Mouse (Mus musculus): ENCODE data around the gene Rad54l. TPM values are rescaled to one million over a fixed set of nuclear protein-coding genes. Genes with fewer than 3 reads are reported as not detected.
A peak's percentile ranks its signal among the peaks of the same experiment; 100 is the strongest.

Gene Rad54l
- polyA plus RNA-seq, 1 experiment from 2014 or later = 47.0 TPM

- Histone ChIP-seq H3K4me1 (no peaks in the 10 kb centered on the region), H3K36me3 (peaks cover 75% of the 10 kb centered on the region), H3K4me2 (replicated peaks) (no peak overlapping the region), H3K27ac (no peak overlapping the region), H3K9me3 (no peaks in the 10 kb centered on the region), H3K4me3 (no peak overlapping the region), H3K9ac (no peak overlapping the region), H3K27me3 (no peaks in the 10 kb centered on the region)
- WGBS = 90% methylated on average over 23 of the region's 23 CpGs
- ATAC-seq (ENCODE audit: insufficient number of reproducible peaks, insufficient read depth, low FRiP score, low TSS enrichment) = no peak
Observed at GRCm38 (mm10) chr4:116088510-116089249, 34.8 kb downstream of the Rad54l start.

- ATAC-seq (ENCODE audit: insufficient number of reproducible peaks, insufficient read depth, low FRiP score, low TSS enrichment) = no peak
- peak overlapping the region; percentile 91 for H3K4me3 ChIP-seq
- no peaks in the 10 kb centered on the region for H3K27me3 ChIP-seq
- H3K36me3 ChIP-seq = peaks cover 29% of the 10 kb centered on the region
- H3K4me1 ChIP-seq = peaks cover 28% of the 10 kb centered on the region
- H3K9me3 ChIP-seq = no peaks in the 10 kb centered on the region
- peak overlapping the region; percentile 87 for H3K4me2 ChIP-seq (replicated peaks)
- peak overlapping the region; percentile 97 for H3K9ac ChIP-seq
- H3K27ac ChIP-seq = peak overlapping the region; percentile 98
- 64% methylated on average over 3 of the region's 3 CpGs for WGBS
Observed at GRCm38 (mm10) chr4:116077240-116078095, 46.0 kb downstream of the Rad54l start.

- WGBS = 4% methylated on average over 37 of the region's 37 CpGs
- peak overlapping the region; percentile 91 for H3K4me3 ChIP-seq
- H3K4me2 ChIP-seq (replicated peaks) = peak overlapping the region; percentile 87
- peaks cover 22% of the 10 kb centered on the region for H3K36me3 ChIP-seq
- no peaks in the 10 kb centered on the region for H3K27me3 ChIP-seq
- peak; percentile 44; the same call in 1 of the 2 replicates for ATAC-seq (ENCODE audit: insufficient number of reproducible peaks, insufficient read depth, low FRiP score, low TSS enrichment)
- H3K9me3 ChIP-seq = no peaks in the 10 kb centered on the region
- peak overlapping the region; percentile 98 for H3K27ac ChIP-seq
- peaks cover 28% of the 10 kb centered on the region for H3K4me1 ChIP-seq
- peak overlapping the region; percentile 97 for H3K9ac ChIP-seq
Observed at GRCm38 (mm10) chr4:116076369-116077231, 46.9 kb downstream of the Rad54l start.

GRCm38 (mm10) chr4:116075631-116076368 lies 47.7 kb downstream of the Rad54l start:
- Histone ChIP-seq H3K4me1 (peaks cover 28% of the 10 kb centered on the region), H3K27ac (peak overlapping the region; percentile 98), H3K4me2 (replicated peaks) (peak overlapping the region; percentile 87), H3K9me3 (no peaks in the 10 kb centered on the region), H3K4me3 (peak overlapping the region; percentile 91), H3K9ac (peak overlapping the region; percentile 97), H3K36me3 (peaks cover 14% of the 10 kb centered on the region), H3K27me3 (no peaks in the 10 kb centered on the region)
- peak; percentile 74 for ATAC-seq (ENCODE audit: insufficient number of reproducible peaks, insufficient read depth, low FRiP score, low TSS enrichment)
- whole genome bisulfite sequencing = under 1% methylated on average over 69 of the region's 77 CpGs

- no peaks in the 10 kb centered on the region for H3K27me3 ChIP-seq
- WGBS = under 1% methylated on average over 55 of the region's 55 CpGs
Observed at GRCm38 (mm10) chr4:116074861-116075620, 48.4 kb downstream of the Rad54l start, which contains the start of the genes Uqcrh and Lrrc41. Gene Uqcrh (minus strand): TSS chr4:116075071. Gene Lrrc41 (plus strand): TSS chr4:116075269.

GRCm38 (mm10) chr4:116074145-116074675 lies 49.3 kb downstream of the Rad54l start:
- WGBS = under 1% methylated on average over 8 of the region's 8 CpGs
- Histone ChIP-seq H3K4me2 (replicated peaks) (peak overlapping the region; percentile 75), H3K4me3 (peak overlapping the region; percentile 91), H3K9ac (peak overlapping the region; percentile 97), H3K27ac (no peak overlapping the region), H3K9me3 (no peaks in the 10 kb centered on the region), H3K4me1 (peaks cover 28% of the 10 kb centered on the region), H3K36me3 (peaks cover 11% of the 10 kb centered on the region), H3K27me3 (no peaks in the 10 kb centered on the region)
- no peak for ATAC-seq (ENCODE audit: insufficient number of reproducible peaks, insufficient read depth, low FRiP score, low TSS enrichment)

More at GRCm38 (mm10) chr4:116074861-116075620, 48.4 kb downstream of the Rad54l start, which contains the start of the genes Uqcrh and Lrrc41:
- Histone ChIP-seq H3K9me3 (no peaks in the 10 kb centered on the region), H3K4me1 (peaks cover 28% of the 10 kb centered on the region), H3K27ac (peak within 1 kb of the TSS; percentile 98), H3K9ac (peak within 1 kb of the TSS; percentile 97), H3K4me3 (peak within 1 kb of the TSS; percentile 91), H3K4me2 (replicated peaks) (peak within 1 kb of the TSS; percentile 87), H3K36me3 (peaks cover 9% of the 10 kb centered on the region)
- peak; percentile 91 for ATAC-seq (ENCODE audit: insufficient number of reproducible peaks, insufficient read depth, low FRiP score, low TSS enrichment)

GRCm38 (mm10) chr4:116073146-116073545 lies 50.3 kb downstream of the Rad54l start:
- H3K9ac ChIP-seq = no peak overlapping the region
- H3K4me3 ChIP-seq = no peak overlapping the region
- H3K36me3 ChIP-seq = peaks cover 20% of the 10 kb centered on the region
- peaks cover 28% of the 10 kb centered on the region for H3K4me1 ChIP-seq
- no peaks in the 10 kb centered on the region for H3K9me3 ChIP-seq
- H3K27me3 ChIP-seq = no peaks in the 10 kb centered on the region
- H3K4me2 ChIP-seq (replicated peaks) = peak overlapping the region; percentile 1
- no peak for ATAC-seq (ENCODE audit: insufficient number of reproducible peaks, insufficient read depth, low FRiP score, low TSS enrichment)
- H3K27ac ChIP-seq = no peak overlapping the region
- 54% methylated on average over 4 of the region's 4 CpGs for WGBS

GRCm38 (mm10) chr4:116070116-116070515 lies 53.4 kb downstream of the Rad54l start:
- Histone ChIP-seq H3K27ac (no peak overlapping the region), H3K9me3 (no peaks in the 10 kb centered on the region), H3K36me3 (peaks cover 45% of the 10 kb centered on the region), H3K27me3 (no peaks in the 10 kb centered on the region), H3K4me1 (peaks cover 15% of the 10 kb centered on the region), H3K9ac (no peak overlapping the region), H3K4me3 (no peak overlapping the region), H3K4me2 (replicated peaks) (no peak overlapping the region)
- 76% methylated on average over 6 of the region's 6 CpGs for WGBS
- no peak for ATAC-seq (ENCODE audit: insufficient number of reproducible peaks, insufficient read depth, low FRiP score, low TSS enrichment)

GRCm38 (mm10) chr4:116063855-116064254 lies 59.6 kb downstream of the Rad54l start:
- no peaks in the 10 kb centered on the region for H3K9me3 ChIP-seq
- no peak overlapping the region for H3K9ac ChIP-seq
- ATAC-seq (ENCODE audit: insufficient number of reproducible peaks, insufficient read depth, low FRiP score, low TSS enrichment) = no peak
- H3K36me3 ChIP-seq = peaks cover 33% of the 10 kb centered on the region
- H3K27ac ChIP-seq = no peak overlapping the region
- no peak overlapping the region for H3K4me3 ChIP-seq
- no peaks in the 10 kb centered on the region for H3K27me3 ChIP-seq
- no peak overlapping the region for H3K4me2 ChIP-seq (replicated peaks)
- 56% methylated on average over 1 of the region's 1 CpGs for WGBS
- H3K4me1 ChIP-seq = no peaks in the 10 kb centered on the region
